Mouse (Mus musculus) heart, embryonic 13.5 days (tissue): ENCODE data around the gene Rrnad1. TPM values are rescaled to one million over a fixed set of nuclear protein-coding genes. Genes with fewer than 3 reads are reported as not detected.

ENCODE experiments used
- ATAC-seq: fragments of 200-750 bp; cut with Nextera tagmentation; 2 replicates; pipeline ENCODE4 v1.8.0; 2017; ENCODE audit warnings: moderate TSS enrichment; ENCODE audit not compliant: insufficient number of reproducible peaks, low FRiP score, low TSS enrichment; ENCODE audit errors: extremely low read depth
- H3K27ac ChIP-seq: fragments of 300-500 bp; sonication (generic); replicated peaks from 2 replicates; pipeline ENCODE4 v1.5.1; 2015; ENCODE audit warnings: moderate library complexity, mild to moderate bottlenecking, inconsistent platforms
- H3K27me3 ChIP-seq: fragments of 300-500 bp; sonication (generic); replicated peaks from 2 replicates; pipeline ENCODE4 v1.6.1; 2015; ENCODE audit warnings: mild to moderate bottlenecking, inconsistent platforms
- H3K36me3 ChIP-seq: fragments of 300-500 bp; sonication (generic); 2 replicates; pipeline ENCODE4 v1.6.1; 2015; ENCODE audit warnings: mild to moderate bottlenecking, inconsistent platforms
- H3K4me1 ChIP-seq: fragments of 300-500 bp; sonication (generic); 2 replicates; pipeline ENCODE4 v1.6.1; 2015; ENCODE audit warnings: inconsistent platforms
- H3K4me2 ChIP-seq: fragments of 300-500 bp; sonication (generic); 2 replicates; pipeline ENCODE4 v1.6.1; 2015; ENCODE audit warnings: inconsistent platforms, mild to moderate bottlenecking, moderate library complexity
- H3K4me3 ChIP-seq: fragments of 300-500 bp; sonication (generic); 2 replicates; pipeline ENCODE4 v1.5.1; 2015; ENCODE audit warnings: moderate library complexity, mild to moderate bottlenecking, inconsistent platforms
- H3K9ac ChIP-seq: fragments of 300-500 bp; sonication (generic); 2 replicates; pipeline ENCODE4 v1.6.1; 2015; ENCODE audit warnings: inconsistent platforms, mild to moderate bottlenecking, moderate library complexity
- H3K9me3 ChIP-seq: fragments of 300-500 bp; sonication (generic); 2 replicates; pipeline ENCODE4 v1.6.1; 2016; ENCODE audit warnings: inconsistent platforms
- WGBS: fragments of 180-500 bp; shearing (Covaris S2); methylation state at CpG from one replicate; pipeline ENCODE4 v1.1.7; 2015; ENCODE audit warnings: mixed read lengths; 5-methylcytosine and 5-hydroxymethylcytosine counted together
- polyA plus RNA-seq: library from polyadenylated mRNA; unstranded; fragments of >200 nt; fragmentation: Nextera tagmentation; extraction: Ambion mirVana; gene quantifications from 2 replicates; pipeline ENCODE4 v1.2.1, GENCODE M21; 2015

The Rrnad1 gene
- polyA plus RNA-seq, 1 experiment from 2014 or later, result 16.0 TPM

GRCm38 (mm10) chr3:87935776-87936175 lies 5.3 kb upstream of the Rrnad1 start:
- peaks cover 85% of the 10 kb centered on the region for H3K36me3 ChIP-seq
- H3K9ac ChIP-seq, result peak overlapping the region; percentile 6; the same call in 1 of the 2 replicates
- H3K4me2 ChIP-seq, result no peak overlapping the region
- ATAC-seq, result peak; percentile 35; the same call in 1 of the 2 replicates
- no peak overlapping the region for H3K4me3 ChIP-seq
- H3K4me1 ChIP-seq, result peaks cover 27% of the 10 kb centered on the region
- 93% methylated on average over 2 of the region's 2 CpGs for WGBS
- H3K27me3 ChIP-seq, result no peaks in the 10 kb centered on the region
- no peaks in the 10 kb centered on the region for H3K9me3 ChIP-seq
- H3K27ac ChIP-seq, result no peak overlapping the region

- Histone ChIP-seq H3K4me2 (no peak overlapping the region), H3K36me3 (peaks cover 80% of the 10 kb centered on the region), H3K4me1 (peaks cover 28% of the 10 kb centered on the region), H3K4me3 (no peak overlapping the region), H3K9me3 (no peaks in the 10 kb centered on the region), H3K9ac (no peak overlapping the region), H3K27me3 (no peaks in the 10 kb centered on the region), H3K27ac (no peak overlapping the region)
- no peak for ATAC-seq
- WGBS, result 86% methylated on average over 4 of the region's 4 CpGs
Measured at GRCm38 (mm10) chr3:87935201-87935600, 4.7 kb upstream of the Rrnad1 start.

GRCm38 (mm10) chr3:87934501-87934900 lies 4.0 kb upstream of the Rrnad1 start:
- Histone ChIP-seq H3K4me3 (no peak overlapping the region), H3K27ac (no peak overlapping the region), H3K4me1 (peaks cover 28% of the 10 kb centered on the region), H3K36me3 (peaks cover 73% of the 10 kb centered on the region), H3K4me2 (no peak overlapping the region), H3K9me3 (no peaks in the 10 kb centered on the region), H3K27me3 (no peaks in the 10 kb centered on the region), H3K9ac (no peak overlapping the region)
- 57% methylated on average over 4 of the region's 4 CpGs for WGBS
- no peak for ATAC-seq

GRCm38 (mm10) chr3:87934026-87934425 lies 3.5 kb upstream of the Rrnad1 start:
- Histone ChIP-seq H3K36me3 (peaks cover 68% of the 10 kb centered on the region), H3K9me3 (no peaks in the 10 kb centered on the region), H3K9ac (no peak overlapping the region), H3K4me1 (peaks cover 33% of the 10 kb centered on the region), H3K4me3 (no peak overlapping the region), H3K4me2 (no peak overlapping the region), H3K27ac (no peak overlapping the region), H3K27me3 (no peaks in the 10 kb centered on the region)
- no peak for ATAC-seq
- WGBS, result 84% methylated on average over 5 of the region's 5 CpGs

- peak overlapping the region; percentile 87 for H3K27ac ChIP-seq
- H3K4me1 ChIP-seq, result peaks cover 35% of the 10 kb centered on the region
- H3K4me3 ChIP-seq, result peak overlapping the region; percentile 97
- WGBS, result 5% methylated on average over 26 of the region's 26 CpGs
- H3K9ac ChIP-seq, result peak overlapping the region; percentile 98
- no peak for ATAC-seq
- no peaks in the 10 kb centered on the region for H3K9me3 ChIP-seq
- peak overlapping the region; percentile 87 for H3K4me2 ChIP-seq
- peaks cover 71% of the 10 kb centered on the region for H3K36me3 ChIP-seq
- H3K27me3 ChIP-seq, result no peaks in the 10 kb centered on the region
Measured at GRCm38 (mm10) chr3:87929341-87930077, 1.0 kb downstream of the Rrnad1 start.

GRCm38 (mm10) chr3:87927452-87927851 lies 3.1 kb downstream of the Rrnad1 start:
- no peak for ATAC-seq
- Histone ChIP-seq H3K9ac (no peak overlapping the region), H3K4me3 (no peak overlapping the region), H3K4me2 (no peak overlapping the region), H3K9me3 (no peaks in the 10 kb centered on the region), H3K4me1 (peaks cover 30% of the 10 kb centered on the region), H3K27me3 (no peaks in the 10 kb centered on the region), H3K36me3 (peaks cover 73% of the 10 kb centered on the region), H3K27ac (no peak overlapping the region)
- WGBS, result 80% methylated on average over 5 of the region's 5 CpGs

GRCm38 (mm10) chr3:87924996-87925395 lies 5.5 kb downstream of the Rrnad1 start:
- WGBS, result 79% methylated on average over 7 of the region's 7 CpGs
- no peak overlapping the region for H3K4me2 ChIP-seq
- H3K4me1 ChIP-seq, result peaks cover 22% of the 10 kb centered on the region
- no peak overlapping the region for H3K9ac ChIP-seq
- no peaks in the 10 kb centered on the region for H3K27me3 ChIP-seq
- H3K27ac ChIP-seq, result no peak overlapping the region
- H3K4me3 ChIP-seq, result no peak overlapping the region
- H3K36me3 ChIP-seq, result peaks cover 69% of the 10 kb centered on the region
- no peaks in the 10 kb centered on the region for H3K9me3 ChIP-seq
- no peak for ATAC-seq

- no peaks in the 10 kb centered on the region for H3K9me3 ChIP-seq
- peaks cover 61% of the 10 kb centered on the region for H3K36me3 ChIP-seq
- peak overlapping the region; percentile 89 for H3K4me2 ChIP-seq
- peak overlapping the region; percentile 80 for H3K4me3 ChIP-seq
- WGBS, result 57% methylated on average over 9 of the region's 9 CpGs
- ATAC-seq, result no peak
- no peaks in the 10 kb centered on the region for H3K27me3 ChIP-seq
- H3K9ac ChIP-seq, result peak overlapping the region; percentile 92
- peaks cover 17% of the 10 kb centered on the region for H3K4me1 ChIP-seq
- no peak overlapping the region for H3K27ac ChIP-seq
Measured at GRCm38 (mm10) chr3:87920270-87920943, 10.1 kb downstream of the Rrnad1 start.

- no peaks in the 10 kb centered on the region for H3K27me3 ChIP-seq
- H3K4me3 ChIP-seq, result peak within 1 kb of the TSS; percentile 80
- H3K4me1 ChIP-seq, result peaks cover 17% of the 10 kb centered on the region
- H3K27ac ChIP-seq, result peak within 1 kb of the TSS; percentile 89
- peak within 1 kb of the TSS; percentile 89 for H3K4me2 ChIP-seq
- peak within 1 kb of the TSS; percentile 92 for H3K9ac ChIP-seq
- WGBS, result under 1% methylated on average over 30 of the region's 30 CpGs
- peaks cover 61% of the 10 kb centered on the region for H3K36me3 ChIP-seq
- ATAC-seq, result peak; percentile 70
- no peaks in the 10 kb centered on the region for H3K9me3 ChIP-seq
Measured at GRCm38 (mm10) chr3:87919336-87920108, 11.0 kb downstream of the Rrnad1 start, which contains the start of gene Mrpl24. TSS of gene Mrpl24 (plus strand) at chr3:87919506.

- Histone ChIP-seq H3K4me2 (peak overlapping the region; percentile 89), H3K36me3 (peaks cover 61% of the 10 kb centered on the region)
Measured at GRCm38 (mm10) chr3:87918551-87918950, 12.0 kb downstream of the Rrnad1 start.

GRCm38 (mm10) chr3:87916990-87917389 lies 13.5 kb downstream of the Rrnad1 start:
- H3K4me1 ChIP-seq, result peaks cover 26% of the 10 kb centered on the region
- no peak overlapping the region for H3K4me2 ChIP-seq
- no peak overlapping the region for H3K9ac ChIP-seq
- H3K27me3 ChIP-seq, result no peaks in the 10 kb centered on the region
- no peak for ATAC-seq
- no peaks in the 10 kb centered on the region for H3K9me3 ChIP-seq
- peaks cover 53% of the 10 kb centered on the region for H3K36me3 ChIP-seq
- no peak overlapping the region for H3K27ac ChIP-seq
- WGBS, result 73% methylated on average over 1 of the region's 1 CpGs
- no peak overlapping the region for H3K4me3 ChIP-seq

More at GRCm38 (mm10) chr3:87918551-87918950, 12.0 kb downstream of the Rrnad1 start:
- Histone ChIP-seq H3K4me1 (peaks cover 17% of the 10 kb centered on the region), H3K27me3 (no peaks in the 10 kb centered on the region), H3K27ac (no peak overlapping the region), H3K9me3 (no peaks in the 10 kb centered on the region), H3K9ac (peak overlapping the region; percentile 34; the same call in 1 of the 2 replicates), H3K4me3 (no peak overlapping the region)
- no peak for ATAC-seq
- WGBS, result 89% methylated on average over 1 of the region's 1 CpGs
